Comparison of ENCODE assay signal across 21 mouse cellular contexts in genomic region chr13:69633988-69634387, GRCm38 (mm10).
"Had no signal": no experiment of that assay in that cellular context is flagged by ENCODE, and none has a peak within 500 bp of the region (broad histone marks: within the 10 kb centered on the region; RNA-seq: fewer than 3 reads in every experiment).

No protein-coding gene starts in this region.

- H3K4me2 ChIP-seq: intestine, embryonic 15.5 days; limb, embryonic 12.5 days; limb, embryonic 15.5 days; liver, embryonic 13.5 days; midbrain, embryonic 13.5 days; neural tube, embryonic 13.5 days; stomach, embryonic 15.5 days had no signal

- H3K9me3 ChIP-seq: intestine, embryonic 15.5 days; limb, embryonic 12.5 days; limb, embryonic 15.5 days; liver, embryonic 13.5 days; midbrain, embryonic 10.5 days; midbrain, embryonic 13.5 days; neural tube, embryonic 13.5 days; stomach, embryonic 15.5 days had no signal

- H3K27me3 ChIP-seq: intestine, embryonic 15.5 days; limb, embryonic 12.5 days; limb, embryonic 15.5 days; liver, embryonic 13.5 days; midbrain, embryonic 13.5 days; neural tube, embryonic 13.5 days; stomach, embryonic 15.5 days had no signal

- ATAC-seq: intestine, embryonic 15.5 days; midbrain, embryonic 13.5 days; midbrain, embryonic 16.5 days had no signal

- H3K9ac ChIP-seq: intestine, embryonic 15.5 days; limb, embryonic 12.5 days; limb, embryonic 15.5 days; liver, embryonic 13.5 days; midbrain, embryonic 13.5 days; neural tube, embryonic 13.5 days; stomach, embryonic 15.5 days had no signal

- H3K4me3 ChIP-seq: intestine, embryonic 15.5 days; limb, embryonic 12.5 days; limb, embryonic 15.5 days; liver, embryonic 13.5 days; midbrain, embryonic 10.5 days; midbrain, embryonic 13.5 days; myocyte; neural tube, embryonic 13.5 days; stomach, embryonic 15.5 days had no signal

- H3K27ac ChIP-seq: intestine, embryonic 15.5 days; limb, embryonic 12.5 days; limb, embryonic 15.5 days; liver, embryonic 13.5 days; midbrain, embryonic 10.5 days; midbrain, embryonic 13.5 days; neural tube, embryonic 13.5 days; stomach, embryonic 15.5 days had no signal

- DNase-seq: kidney, adult 11 months; kidney, adult 8-10 months; left cerebral cortex, postnatal 4 days; liver, embryonic 13.5 days; lung, adult 2 months; lung, postnatal 14 days; lung, postnatal 4 days; retina, postnatal 1 day; right cerebral cortex, postnatal 25 days; spleen, adult 18-20 months; thymus, adult 2 months; thymus, postnatal 14 days had no signal

- H3K4me1 ChIP-seq: intestine, embryonic 15.5 days; limb, embryonic 12.5 days; limb, embryonic 15.5 days; liver, embryonic 13.5 days; midbrain, embryonic 10.5 days; midbrain, embryonic 13.5 days; neural tube, embryonic 13.5 days; stomach, embryonic 15.5 days had no signal
